Comparison of ENCODE assay signal across 12 mouse cellular contexts in the genomic region with DNA sequence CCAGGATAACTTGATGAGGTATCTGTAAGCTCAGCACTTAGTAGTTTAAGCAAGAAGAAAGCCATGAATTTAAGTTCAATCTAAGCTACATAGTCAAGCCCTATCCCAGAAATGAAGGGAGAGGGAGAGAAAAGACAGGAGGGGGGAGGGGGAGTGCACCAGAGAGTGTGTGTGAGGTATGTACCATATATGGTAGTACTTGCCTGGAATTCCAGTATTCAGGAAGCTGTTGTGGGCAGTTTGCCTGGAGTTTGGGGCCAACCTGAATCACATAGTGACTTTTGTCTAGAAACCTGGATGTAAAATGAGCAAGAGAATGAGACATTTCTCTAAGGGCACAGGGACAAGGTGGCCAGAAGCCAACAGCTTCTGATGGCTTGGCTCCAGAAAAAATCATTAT.
"Had no signal": no experiment of that assay in that cellular context is flagged by ENCODE, and none has a peak within 500 bp of the region (broad histone marks: within the 10 kb centered on the region; RNA-seq: fewer than 3 reads in every experiment).

No protein-coding gene starts in this region.

- H3K4me2 ChIP-seq: kidney, embryonic 15.5 days; liver, embryonic 11.5 days; liver, embryonic 15.5 days; lung, embryonic 15.5 days; neural tube, embryonic 15.5 days had no signal

- H3K9me3 ChIP-seq: kidney, embryonic 15.5 days; liver, embryonic 15.5 days; lung, embryonic 15.5 days; neural tube, embryonic 15.5 days had no signal

- ATAC-seq: inflammation-experienced regulatory T-cells, adult 6 months had no signal

- DNase-seq: kidney, adult 11 months; midbrain, embryonic 14.5 days; right cerebral cortex, adult 18-20 months; right cerebral cortex, postnatal 25 days had no signal

- H3K27ac ChIP-seq: kidney, embryonic 15.5 days; left cerebral cortex, adult 2 months; liver, embryonic 15.5 days; lung, embryonic 15.5 days; neural tube, embryonic 15.5 days had no signal

- H3K4me3 ChIP-seq: kidney, embryonic 15.5 days; left cerebral cortex, adult 2 months; liver, embryonic 15.5 days; lung, embryonic 15.5 days; myocyte; neural tube, embryonic 15.5 days had no signal

- H3K4me1 ChIP-seq: liver, embryonic 15.5 days; lung, embryonic 15.5 days; neural tube, embryonic 15.5 days had no signal

- H3K9ac ChIP-seq: kidney, embryonic 15.5 days; liver, embryonic 15.5 days; lung, embryonic 15.5 days; neural tube, embryonic 15.5 days had no signal

- H3K36me3 ChIP-seq: kidney, embryonic 15.5 days; liver, embryonic 15.5 days; lung, embryonic 15.5 days; neural tube, embryonic 15.5 days had no signal

- H3K27me3 ChIP-seq: kidney, embryonic 15.5 days; liver, embryonic 15.5 days; lung, embryonic 15.5 days; neural tube, embryonic 15.5 days had no signal
